Mouse (Mus musculus): ENCODE measurements at regions not wholly inside any gene's neighbourhood (a gene's known extent, or its start where the extent isn't known, plus 50 kb on each side); places are given as distances from the start of the nearest gene placed in this dataset.
A peak's percentile ranks its signal among the peaks of the same experiment; 100 is the strongest.

DNA sequence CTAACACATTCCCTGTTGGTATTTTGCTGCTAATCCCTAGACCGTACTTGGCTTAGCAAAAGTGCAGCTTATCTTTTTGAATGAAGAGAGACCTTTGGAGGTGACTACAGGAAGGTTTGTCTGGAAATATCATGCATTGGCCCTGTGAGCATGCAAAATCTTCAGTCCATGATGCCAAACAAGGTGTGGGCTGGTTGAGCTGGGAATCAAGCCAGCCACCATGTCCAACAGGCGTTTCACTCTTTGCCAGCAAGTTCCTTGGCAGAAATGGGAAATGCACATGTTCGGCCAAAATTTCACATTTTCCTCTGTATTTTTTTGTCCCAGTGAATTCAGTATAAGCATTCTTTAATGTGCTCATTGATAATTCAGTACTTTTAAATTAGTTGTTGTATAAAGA is 617.0 kb downstream of the Psat1 start:
- peak in 1 of 2 experiments; percentile 71 for DNase-seq (ENCODE audit: extremely low spot score in 1 of 2, low spot score in 1 of 2)

DNA sequence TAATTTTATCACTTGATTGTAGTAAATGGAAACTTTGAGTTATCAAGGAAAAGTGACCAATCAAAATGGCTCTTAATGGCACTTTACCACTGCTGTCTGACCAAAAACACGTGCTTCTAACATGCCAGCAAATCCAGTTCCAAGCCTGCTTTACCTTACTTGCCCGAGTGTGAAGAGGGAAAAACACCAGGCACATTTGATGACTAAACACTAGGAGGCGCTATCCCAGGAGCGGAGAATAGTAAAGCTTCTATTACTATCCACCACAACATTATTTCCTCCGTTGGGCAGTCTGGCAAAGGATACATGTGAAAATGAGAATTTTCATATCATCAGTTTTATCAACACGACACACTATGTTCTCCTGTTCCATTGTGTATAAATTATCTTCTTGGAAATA is 647.7 kb downstream of the Psat1 start:
- no peak for DNase-seq (ENCODE audit: extremely low spot score in 1 of 2, low spot score in 1 of 2)

DNA sequence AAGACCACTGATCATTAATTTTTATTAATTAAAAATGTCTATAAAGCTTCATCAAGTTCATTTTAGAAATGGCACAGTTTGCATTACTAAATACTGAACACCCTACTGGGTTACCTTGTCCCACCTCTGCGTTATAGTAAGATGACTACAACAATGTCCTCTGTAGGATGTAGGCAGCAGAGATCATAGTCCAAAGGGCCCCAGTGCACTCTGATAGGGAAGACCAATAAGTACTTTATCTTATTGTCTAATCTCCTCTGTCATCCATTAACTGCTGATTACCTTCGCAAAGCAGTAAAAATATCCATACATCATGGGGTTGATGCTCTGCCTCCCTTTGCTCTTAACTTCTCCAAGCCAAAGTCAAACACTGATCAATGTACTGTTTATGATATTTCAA is 662.1 kb downstream of the Psat1 start:
- no peak for DNase-seq (ENCODE audit: extremely low spot score in 1 of 2, low spot score in 1 of 2)

DNA sequence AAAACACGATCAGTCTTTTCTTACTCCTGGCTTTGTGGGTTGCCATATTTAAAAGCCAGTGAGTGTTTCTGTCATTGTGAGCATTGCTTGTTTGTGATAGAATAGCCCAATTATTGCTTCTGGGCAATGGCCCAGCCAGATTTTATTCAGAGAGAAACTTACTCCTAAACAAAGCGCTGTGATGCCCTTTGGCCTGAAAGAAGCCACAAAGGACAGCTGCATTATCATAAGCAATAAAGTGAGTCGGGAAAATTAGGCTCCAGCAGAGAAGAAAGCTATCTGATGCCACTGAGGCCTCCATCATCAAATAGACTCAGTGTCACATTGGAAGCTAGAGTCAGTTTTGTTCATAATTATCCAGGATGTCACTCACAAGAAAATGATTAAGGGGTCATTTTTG is 644.9 kb upstream of the Tle4 start:
- peak in 1 of 2 experiments; percentile 12 for DNase-seq (ENCODE audit: extremely low spot score in 1 of 2, low spot score in 1 of 2)

DNA sequence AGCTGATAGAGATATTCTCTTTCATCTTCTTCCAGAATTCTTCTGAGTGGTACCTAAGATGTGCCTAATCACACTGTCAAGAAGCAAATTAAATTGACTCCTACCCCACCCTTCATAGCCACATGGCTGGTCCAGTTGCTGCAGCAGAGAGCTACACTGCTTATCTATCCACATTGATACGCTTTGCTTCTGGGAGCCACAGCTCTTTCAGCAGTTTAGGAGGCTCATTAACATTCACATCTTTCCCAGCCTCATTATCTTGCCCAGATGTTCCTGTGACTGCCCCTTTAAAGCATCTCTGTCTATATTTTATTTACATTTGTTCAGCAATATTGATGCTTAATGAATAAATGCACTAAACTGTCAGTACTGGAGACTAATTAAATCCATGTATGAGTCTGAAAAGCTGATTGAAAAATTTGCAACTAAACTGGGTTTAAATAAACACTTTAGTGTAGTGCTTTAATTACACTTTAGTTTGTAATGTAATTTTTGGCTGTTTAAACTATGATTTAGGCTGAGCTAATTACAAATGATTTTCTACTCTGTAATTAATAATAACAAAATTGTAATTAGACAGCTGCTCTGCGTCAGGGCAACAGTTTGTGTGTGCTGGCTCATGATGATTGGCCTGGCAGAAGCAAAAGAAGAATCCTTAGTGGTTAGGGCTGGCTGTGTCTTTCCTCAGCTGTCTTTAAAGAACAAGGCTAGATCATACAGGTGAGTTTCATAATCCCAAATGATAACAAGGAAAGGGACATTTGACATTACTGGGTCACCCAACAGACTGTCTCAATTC is 632.5 kb upstream of the Tle4 start:
- no peak for DNase-seq (ENCODE audit: extremely low spot score in 1 of 2, low spot score in 1 of 2)

DNA sequence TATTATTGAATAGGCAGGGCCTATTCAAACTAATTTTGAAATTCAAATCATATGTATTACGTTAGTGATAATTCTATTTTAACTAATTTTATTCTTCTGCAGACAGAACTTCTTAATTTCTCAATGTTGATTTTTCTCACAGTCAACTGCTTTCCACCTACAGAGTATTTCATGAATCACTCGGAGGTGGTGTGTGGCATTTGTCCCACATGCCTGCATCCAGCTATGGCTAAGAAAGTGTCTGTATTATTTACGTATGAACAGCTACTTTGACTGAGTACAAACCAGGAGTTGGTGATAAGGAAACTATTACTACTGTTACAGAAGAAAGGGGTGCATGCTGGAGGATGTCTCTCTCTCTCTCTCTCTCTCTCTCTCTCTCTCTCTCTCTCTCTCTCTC is 619.5 kb upstream of the Tle4 start:
- peak in 1 of 2 experiments; percentile 48 for DNase-seq (ENCODE audit: extremely low spot score in 1 of 2, low spot score in 1 of 2)

DNA sequence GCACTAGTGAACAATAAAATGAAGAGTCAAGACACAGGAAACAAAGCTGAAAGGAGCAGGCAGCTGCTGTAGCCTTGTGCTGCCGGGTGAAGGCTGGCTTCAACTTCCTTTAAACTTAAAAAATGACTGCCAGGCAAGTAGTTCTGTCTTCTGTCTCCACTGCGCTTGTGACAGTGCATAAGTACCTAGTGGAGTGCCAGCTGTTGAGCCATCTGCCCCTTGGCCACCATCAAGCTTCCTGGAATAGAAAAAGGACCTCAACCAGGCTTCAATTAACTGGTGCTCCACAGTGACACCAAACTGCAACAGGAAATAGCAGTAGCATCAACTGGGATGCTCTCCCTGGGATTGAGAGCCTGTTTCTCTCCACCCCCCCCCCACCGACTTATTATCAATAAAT is 616.8 kb upstream of the Tle4 start:
- DNase-seq (ENCODE audit: extremely low spot score in 1 of 2, low spot score in 1 of 2) = peak in 1 of 2 experiments; percentile 48

DNA sequence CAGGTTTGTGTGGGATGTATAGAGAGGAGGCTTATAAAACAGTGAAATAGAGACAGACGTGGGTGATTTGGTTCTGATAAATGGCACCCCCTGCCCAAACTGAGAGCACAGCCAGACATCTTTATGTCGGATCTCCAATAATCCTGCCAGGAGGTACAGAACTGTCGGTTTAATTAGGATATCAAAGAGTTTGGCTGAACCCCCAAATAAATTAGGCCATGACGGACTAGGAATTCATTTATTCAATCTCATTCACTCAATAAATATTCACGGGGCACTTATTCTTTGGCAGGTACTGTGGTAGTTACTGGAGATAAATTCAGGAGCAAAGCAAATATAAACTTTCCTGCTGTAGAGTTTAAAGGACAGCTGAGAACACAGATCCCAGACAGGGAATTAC is 615.0 kb upstream of the Tle4 start:
- DNase-seq (ENCODE audit: extremely low spot score in 1 of 2, low spot score in 1 of 2) = no peak

DNA sequence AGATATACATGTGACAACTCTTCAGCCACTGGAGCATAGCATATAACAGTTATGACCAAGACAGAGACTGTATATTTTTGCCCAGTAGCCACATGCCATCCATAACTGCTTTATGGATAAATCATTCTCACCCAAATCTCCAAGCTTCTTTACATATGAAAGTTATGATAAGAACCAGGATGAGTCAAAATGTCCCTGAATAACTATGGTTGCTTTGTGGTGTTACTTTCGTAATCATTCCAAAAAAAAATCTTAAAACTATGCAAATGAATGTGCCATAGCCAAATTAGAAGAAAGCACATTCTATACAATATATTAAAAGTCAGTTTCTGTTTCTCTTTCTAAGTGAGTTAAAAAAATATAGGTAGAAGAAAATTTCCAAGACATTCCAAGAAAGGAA is 605.2 kb upstream of the Tle4 start:
- peak in 1 of 2 experiments; percentile 24 for DNase-seq (ENCODE audit: extremely low spot score in 1 of 2, low spot score in 1 of 2)

DNA sequence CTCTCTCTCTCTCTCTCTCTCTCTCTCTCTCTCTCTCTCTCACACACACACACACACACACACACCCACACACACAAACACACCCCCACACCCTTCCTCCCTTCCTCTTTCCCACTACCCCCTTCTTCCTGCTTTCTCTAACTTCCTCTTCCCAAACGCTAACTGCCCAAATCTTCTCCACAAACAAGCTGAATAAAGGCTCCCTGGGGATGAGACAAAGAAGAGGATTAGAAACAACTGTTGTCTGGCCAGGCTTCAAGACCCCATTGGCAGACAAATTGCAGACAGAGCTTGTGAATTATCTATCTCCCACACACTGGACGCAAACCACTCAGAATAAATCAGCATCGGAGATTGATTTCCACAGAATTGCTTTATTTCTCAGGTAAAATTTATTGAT is 603.4 kb upstream of the Tle4 start:
- no peak for DNase-seq (ENCODE audit: extremely low spot score in 1 of 2, low spot score in 1 of 2)

DNA sequence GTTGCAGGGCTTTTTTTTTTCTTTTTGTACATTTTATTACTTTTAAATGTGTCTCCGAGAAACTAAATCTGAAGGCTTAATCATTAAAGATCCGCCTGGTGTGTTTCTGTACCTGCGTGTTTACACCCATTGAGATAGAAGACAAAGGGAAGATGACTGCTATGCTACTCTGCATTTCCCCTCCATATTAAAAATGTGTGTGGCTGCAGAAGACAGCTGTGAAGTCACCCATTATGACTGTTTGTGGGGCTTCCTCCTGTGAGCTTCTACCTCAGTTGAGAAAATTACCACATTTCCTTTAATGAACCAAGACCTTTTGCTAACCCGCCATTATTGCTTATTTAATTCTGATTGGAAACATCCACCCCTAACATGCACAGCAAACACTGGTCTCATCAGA is 602.9 kb upstream of the Tle4 start:
- no peak for DNase-seq (ENCODE audit: extremely low spot score in 1 of 2, low spot score in 1 of 2)

DNA sequence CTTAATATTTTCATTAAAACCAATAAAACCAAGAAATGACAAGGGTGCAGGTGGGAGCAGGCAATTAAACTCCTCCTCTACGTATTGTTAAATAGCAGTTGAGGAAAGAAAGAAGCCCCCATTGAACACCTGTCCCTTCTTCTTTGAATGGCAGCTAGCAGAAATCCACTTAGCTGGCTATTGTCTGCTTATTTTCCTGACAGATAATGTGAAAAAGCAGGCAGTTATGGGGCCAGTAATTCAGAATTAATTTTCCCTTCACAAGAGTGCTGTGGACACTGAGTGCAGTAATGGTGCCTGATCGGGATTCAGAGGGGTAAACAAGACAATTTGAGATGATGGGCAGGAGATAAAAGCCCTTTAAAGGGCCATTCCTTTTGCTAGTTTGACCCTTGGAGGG is 602.5 kb upstream of the Tle4 start:
- DNase-seq (ENCODE audit: extremely low spot score in 1 of 2, low spot score in 1 of 2) = no peak

DNA sequence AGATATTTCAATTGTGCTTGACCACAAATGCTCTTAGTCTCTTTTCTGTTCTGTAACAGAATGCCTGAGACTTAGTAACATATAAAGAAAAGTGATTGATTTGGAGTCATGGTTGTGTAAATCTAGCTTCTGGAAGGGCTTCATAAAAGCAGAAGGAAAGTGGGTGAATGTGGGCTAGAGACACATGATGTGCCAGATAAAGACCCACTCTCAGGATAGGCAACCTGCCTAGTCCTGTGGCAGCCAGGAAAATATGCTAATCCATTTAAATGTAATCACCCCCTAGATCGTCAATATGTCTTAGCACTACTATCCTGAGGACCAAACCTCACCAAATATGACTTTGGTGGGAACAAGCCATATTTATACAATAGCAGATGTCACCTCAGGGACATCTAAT is 601.8 kb upstream of the Tle4 start:
- DNase-seq (ENCODE audit: extremely low spot score in 1 of 2, low spot score in 1 of 2) = peak in 1 of 2 experiments; percentile 19

DNA sequence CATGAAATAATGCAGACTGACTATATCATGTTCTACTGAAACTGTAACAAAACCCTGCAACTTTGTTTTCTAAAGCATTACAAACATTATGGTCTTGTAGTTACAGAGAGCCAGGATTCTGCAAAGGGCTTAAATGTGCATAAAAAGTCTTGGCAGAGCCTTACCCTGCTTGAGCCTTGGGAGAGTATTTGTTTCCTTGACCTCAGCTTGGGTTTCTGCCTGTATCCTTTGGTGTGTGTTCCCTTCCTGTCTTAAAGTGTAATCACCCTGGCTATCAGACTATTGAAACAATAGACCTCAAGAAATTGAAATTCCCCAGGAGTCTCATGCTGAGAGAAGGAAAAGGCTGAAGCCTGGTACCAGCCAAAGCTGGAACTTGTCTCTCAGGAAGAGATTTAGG is 577.4 kb upstream of the Tle4 start:
- DNase-seq (ENCODE audit: extremely low spot score in 1 of 2, low spot score in 1 of 2) = no peak

DNA sequence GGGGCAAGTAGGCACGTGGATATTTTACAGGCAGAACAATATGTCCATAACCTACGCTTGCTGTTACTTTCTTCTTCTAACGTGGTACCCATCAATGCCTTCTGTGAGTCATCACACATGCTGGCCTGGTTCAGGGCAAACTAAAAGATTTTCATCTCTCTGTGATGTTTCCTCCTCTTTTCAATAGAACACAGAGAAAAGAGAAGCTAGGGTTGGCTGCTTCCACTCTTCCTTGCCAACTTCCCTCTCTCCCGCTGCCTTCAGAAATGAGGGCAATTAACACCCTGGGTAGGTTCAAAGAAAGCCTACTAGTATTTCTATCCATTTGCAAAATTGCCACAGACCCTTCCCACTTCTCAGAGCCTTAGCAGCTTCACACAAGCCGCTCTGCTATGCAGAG is 575.5 kb upstream of the Tle4 start:
- peak; percentile 12 to 20 for DNase-seq (ENCODE audit: extremely low spot score in 1 of 2, low spot score in 1 of 2)

DNA sequence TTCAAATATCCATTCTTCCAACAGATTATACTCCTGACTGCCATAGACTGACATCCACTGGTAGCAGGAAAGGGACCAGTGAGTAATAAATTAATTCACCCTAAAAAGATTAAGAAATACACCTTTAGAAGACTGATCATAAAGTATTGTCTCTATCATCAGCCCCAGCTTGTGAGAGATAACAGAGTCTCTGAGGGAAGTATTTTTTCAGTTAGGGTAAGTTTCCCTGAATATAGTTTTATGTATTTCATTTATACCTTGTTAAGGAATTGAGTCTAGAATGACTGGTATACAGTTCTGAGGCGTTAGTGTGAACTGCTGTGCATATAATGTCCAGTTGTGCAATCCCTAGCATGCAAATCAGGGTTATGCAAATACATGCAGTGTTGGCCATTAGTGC is 569.3 kb upstream of the Tle4 start:
- DNase-seq (ENCODE audit: extremely low spot score in 1 of 2, low spot score in 1 of 2) = no peak

DNA sequence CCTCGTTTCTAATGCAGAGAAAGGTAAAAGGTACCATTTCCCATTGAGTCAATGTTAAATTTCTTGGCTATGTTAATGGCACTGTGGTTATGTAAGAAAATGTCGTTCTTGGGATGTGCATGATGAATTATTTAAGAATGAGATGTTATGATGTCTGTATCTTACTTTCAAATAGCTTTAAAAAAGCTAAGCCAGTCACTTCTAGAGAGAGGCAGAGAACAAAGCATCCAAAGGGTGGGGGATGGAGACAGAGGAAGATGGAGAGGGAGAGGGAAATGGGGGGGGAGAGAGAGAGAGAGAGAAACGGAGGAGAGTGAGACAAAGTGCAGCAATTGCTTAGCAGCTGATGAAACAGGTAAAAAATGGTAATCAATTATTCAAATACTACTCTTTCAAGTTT is 562.8 kb upstream of the Tle4 start:
- DNase-seq (ENCODE audit: extremely low spot score in 1 of 2, low spot score in 1 of 2) = no peak

DNA sequence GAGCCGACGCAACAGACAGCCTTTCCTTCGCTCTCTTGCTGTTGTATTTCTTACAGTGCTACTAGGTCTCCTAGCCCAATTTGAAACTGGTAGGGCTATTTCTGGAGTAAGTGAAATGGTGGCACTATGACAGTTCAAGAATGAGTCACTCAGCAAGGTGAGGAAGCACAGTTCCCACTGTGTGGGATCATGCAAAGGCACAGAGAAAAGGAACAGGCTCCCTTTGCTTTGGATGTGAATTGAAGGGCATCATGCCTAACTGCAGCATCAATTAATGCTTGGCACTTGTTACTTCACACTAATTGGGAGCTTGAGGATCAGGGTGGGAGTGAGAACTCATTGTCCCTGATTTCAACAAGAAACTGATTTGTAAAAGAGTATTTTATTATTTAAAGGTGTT is 560.8 kb upstream of the Tle4 start:
- DNase-seq (ENCODE audit: extremely low spot score in 1 of 2, low spot score in 1 of 2) = peak; percentile 24 to 67

DNA sequence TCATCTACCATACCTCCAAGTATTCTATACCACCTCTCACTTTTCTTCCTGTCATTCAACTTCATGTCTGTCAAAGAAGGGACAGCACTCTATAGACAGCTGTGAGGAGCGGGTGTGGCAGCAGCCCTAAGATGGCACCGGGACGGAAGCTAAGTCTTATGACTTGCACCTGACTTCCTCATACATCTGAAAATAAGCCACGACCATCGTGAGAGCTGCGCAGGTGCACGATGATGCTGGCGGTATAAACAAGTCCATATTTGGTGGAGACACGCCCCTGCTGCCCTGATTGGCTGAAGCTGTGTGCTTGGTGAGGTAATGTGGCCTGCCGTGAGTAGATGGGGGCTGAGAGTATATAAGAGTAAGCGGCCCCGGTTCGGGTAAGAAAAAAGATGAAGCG is 560.3 kb upstream of the Tle4 start:
- no peak for DNase-seq (ENCODE audit: extremely low spot score in 1 of 2, low spot score in 1 of 2)

DNA sequence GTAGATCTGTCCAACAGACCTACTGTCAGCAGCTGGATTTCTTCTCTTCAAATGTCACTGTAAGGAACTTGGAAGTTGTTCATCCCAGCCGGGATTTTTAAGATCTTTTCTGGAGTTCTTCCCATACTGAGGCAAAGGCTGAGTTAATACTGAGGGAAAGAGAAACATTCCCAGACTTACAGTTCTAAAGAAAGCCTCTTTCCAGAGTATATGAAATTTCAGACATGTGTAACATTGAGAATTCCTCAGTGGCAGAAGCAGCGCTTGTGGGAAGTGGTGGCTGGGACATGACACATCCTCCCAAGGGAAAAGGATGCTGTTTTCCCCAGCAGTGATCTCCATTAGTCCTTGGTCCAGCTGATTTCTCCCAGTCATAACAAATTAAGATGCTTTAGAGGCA is 556.8 kb upstream of the Tle4 start:
- no peak for DNase-seq (ENCODE audit: extremely low spot score in 1 of 2, low spot score in 1 of 2)

DNA sequence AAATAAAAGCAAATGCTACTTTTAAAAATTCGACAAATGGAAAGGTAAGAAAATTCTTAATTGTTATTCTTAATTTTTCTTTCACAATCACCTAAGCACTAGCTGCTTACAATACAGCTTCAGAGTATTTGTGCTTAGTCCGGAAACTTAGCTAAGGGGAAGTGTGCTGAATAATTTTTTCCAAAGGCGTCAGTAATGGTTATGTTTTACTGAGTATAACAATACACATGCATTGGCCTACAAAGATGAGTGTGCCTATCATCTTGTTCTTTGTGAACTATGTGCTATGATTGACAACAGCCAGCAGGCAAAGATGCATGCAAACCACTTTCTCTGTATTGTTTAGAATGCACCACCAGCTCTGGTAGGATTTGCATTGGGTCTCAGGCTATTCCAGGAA is 548.5 kb upstream of the Tle4 start:
- no peak for DNase-seq (ENCODE audit: extremely low spot score in 1 of 2, low spot score in 1 of 2)

DNA sequence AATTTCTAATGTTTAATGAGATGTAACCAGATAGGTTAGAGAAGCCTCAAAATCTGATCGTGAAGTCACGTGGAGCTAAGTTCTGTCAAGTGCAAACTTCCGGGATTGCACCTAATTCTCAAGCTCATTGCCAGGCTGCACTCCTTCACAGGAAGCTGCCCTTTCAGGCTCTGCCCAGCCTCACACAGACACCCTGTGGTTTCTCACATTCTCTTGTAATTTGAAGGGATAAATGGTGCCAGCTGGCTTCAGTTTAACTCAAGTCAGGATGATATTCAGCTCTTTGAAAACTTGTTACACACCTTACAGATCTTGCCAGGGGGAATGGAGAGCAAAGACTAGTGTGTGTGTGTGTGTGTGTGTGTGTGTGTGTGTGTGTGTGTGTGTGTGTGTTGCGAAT is 529.3 kb upstream of the Tle4 start:
- no peak for DNase-seq (ENCODE audit: extremely low spot score in 1 of 2, low spot score in 1 of 2)

DNA sequence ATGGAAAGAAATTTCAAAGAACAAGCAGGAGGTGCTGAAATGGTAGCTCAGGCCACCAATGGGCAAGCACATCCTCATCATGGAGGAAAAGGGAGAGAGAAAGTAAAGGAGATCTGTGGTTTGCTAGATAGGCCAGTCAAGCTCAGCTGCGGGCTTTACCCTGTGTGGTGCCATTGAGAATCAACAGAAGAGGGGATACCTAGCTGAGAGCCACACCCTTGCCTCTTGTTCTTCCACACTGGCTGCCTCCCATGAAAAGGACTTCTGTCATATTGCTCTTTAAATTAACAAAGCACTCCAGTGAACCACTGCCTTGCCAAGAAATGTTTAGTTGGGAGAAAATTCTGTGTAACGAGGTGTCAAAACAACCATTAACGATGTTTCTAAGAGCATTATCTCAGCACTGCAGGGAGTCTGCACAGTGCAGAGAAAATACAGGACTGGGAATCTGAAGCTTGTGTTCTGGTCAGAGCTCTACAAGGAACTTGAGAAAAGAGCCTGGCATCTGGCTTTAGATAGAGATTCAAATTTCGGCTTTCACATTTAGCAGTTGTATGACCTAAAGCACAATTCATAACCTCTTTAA is 510.7 kb upstream of the Tle4 start:
- DNase-seq (ENCODE audit: extremely low spot score in 1 of 2, low spot score in 1 of 2) = no peak

All from frontal cortex, adult 2 months (tissue).